Mouse (Mus musculus) heart, embryonic 16.5 days (tissue): ENCODE measurements around the gene Snd1. TPM values are rescaled to one million over a fixed set of nuclear protein-coding genes. Genes with fewer than 3 reads are reported as not detected.

ENCODE experiments used
- ATAC-seq: fragments of 200-750 bp; cut with Nextera tagmentation; replicated peaks from 2 replicates; pipeline ENCODE4 v1.8.0; 2017; ENCODE audit warnings: moderate number of reproducible peaks; ENCODE audit not compliant: insufficient read depth, low FRiP score; ENCODE audit errors: extremely low read depth
- H3K27ac ChIP-seq: fragments of 300-500 bp; sonication (generic); 2 replicates; pipeline ENCODE4 v1.5.1; 2014; ENCODE audit warnings: mild to moderate bottlenecking, low read length, control low read depth, moderate library complexity
- H3K27me3 ChIP-seq: fragments of 300-500 bp; sonication (generic); 2 replicates; pipeline ENCODE4 v1.6.1; 2014; ENCODE audit warnings: low read length, mixed read lengths; ENCODE audit not compliant: control insufficient read depth, insufficient read depth
- H3K36me3 ChIP-seq: fragments of 300-500 bp; sonication (generic); 2 replicates; pipeline ENCODE4 v1.6.1; 2014; ENCODE audit not compliant: control insufficient read depth, insufficient read depth
- H3K4me1 ChIP-seq: fragments of 300-500 bp; sonication (generic); 2 replicates; pipeline ENCODE4 v1.6.1; 2014; ENCODE audit warnings: low read length, mixed read lengths; ENCODE audit not compliant: control insufficient read depth, insufficient read depth
- H3K4me2 ChIP-seq: fragments of 300-500 bp; sonication (generic); 2 replicates; pipeline ENCODE4 v1.6.1; 2014; ENCODE audit warnings: low read depth, mild to moderate bottlenecking, control low read depth, low read length
- H3K4me3 ChIP-seq: fragments of 300-500 bp; sonication (generic); 2 replicates; pipeline ENCODE4 v1.5.1; 2014; ENCODE audit warnings: mild to moderate bottlenecking, control low read depth, low read length
- H3K9ac ChIP-seq: fragments of 300-500 bp; sonication (generic); 2 replicates; pipeline ENCODE4 v1.6.1; 2014; ENCODE audit warnings: low read length, control low read depth
- H3K9me3 ChIP-seq: fragments of 300-500 bp; sonication (generic); replicated peaks from 2 replicates; pipeline ENCODE4 v1.6.1; 2016; ENCODE audit warnings: low read length; ENCODE audit not compliant: control insufficient read depth
- WGBS: fragments of 180-500 bp; shearing (Covaris S2); extraction: QIAGEN DNeasy Blood & Tissue Kit; methylation state at CpG from one replicate; pipeline ENCODE4 v1.1.7; 2014; 5-methylcytosine and 5-hydroxymethylcytosine counted together
- polyA plus RNA-seq: library from polyadenylated mRNA; unstranded; fragments of >200 nt; fragmentation: Nextera tagmentation; extraction: Ambion mirVana; gene quantifications from 2 replicates; pipeline ENCODE4 v1.2.1, GENCODE M21; 2015

The Snd1 gene
- polyA plus RNA-seq, 1 experiment from 2014 or later = 81.8 TPM

GRCm38 (mm10) chr6:28862304-28862703 is 387.4 kb downstream of the Snd1 start:
- H3K4me1 ChIP-seq = peaks cover 13% of the 10 kb centered on the region
- 47% methylated on average over 8 of the region's 8 CpGs for WGBS
- H3K36me3 ChIP-seq = no peaks in the 10 kb centered on the region
- no peak overlapping the region for H3K4me2 ChIP-seq
- H3K9me3 ChIP-seq = no peaks in the 10 kb centered on the region
- no peaks in the 10 kb centered on the region for H3K27me3 ChIP-seq
- no peak overlapping the region for H3K9ac ChIP-seq
- ATAC-seq = no peak
- no peak overlapping the region for H3K4me3 ChIP-seq
- no peak overlapping the region for H3K27ac ChIP-seq

DNA sequence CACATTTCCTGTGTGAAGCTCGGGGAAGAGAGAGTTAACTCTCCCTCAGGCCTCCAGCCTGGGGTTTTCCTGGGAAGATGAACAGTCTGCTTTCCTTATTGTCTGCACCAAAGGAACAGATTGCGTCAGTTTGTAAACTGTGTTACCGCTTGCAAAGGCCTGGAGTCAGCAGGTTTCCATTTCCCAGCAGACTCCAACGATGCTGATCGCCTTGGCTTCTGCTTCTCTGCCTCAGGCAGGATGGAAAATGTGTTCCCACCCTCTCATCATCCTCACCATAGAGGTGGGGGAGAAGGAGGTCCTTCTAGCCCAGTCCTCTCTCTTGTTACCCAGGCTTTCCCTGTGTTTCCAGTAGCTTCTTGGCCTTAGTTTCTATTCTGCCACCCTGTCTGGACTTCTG is 389.7 kb downstream of the Snd1 start:
- Histone ChIP-seq H3K9me3 (no peaks in the 10 kb centered on the region), H3K4me3 (no peak overlapping the region), H3K27ac (no peak overlapping the region), H3K4me1 (peaks cover 10% of the 10 kb centered on the region), H3K9ac (no peak overlapping the region), H3K27me3 (no peaks in the 10 kb centered on the region), H3K36me3 (no peaks in the 10 kb centered on the region), H3K4me2 (no peak overlapping the region)
- 51% methylated on average over 5 of the region's 5 CpGs for WGBS
- no peak for ATAC-seq

DNA sequence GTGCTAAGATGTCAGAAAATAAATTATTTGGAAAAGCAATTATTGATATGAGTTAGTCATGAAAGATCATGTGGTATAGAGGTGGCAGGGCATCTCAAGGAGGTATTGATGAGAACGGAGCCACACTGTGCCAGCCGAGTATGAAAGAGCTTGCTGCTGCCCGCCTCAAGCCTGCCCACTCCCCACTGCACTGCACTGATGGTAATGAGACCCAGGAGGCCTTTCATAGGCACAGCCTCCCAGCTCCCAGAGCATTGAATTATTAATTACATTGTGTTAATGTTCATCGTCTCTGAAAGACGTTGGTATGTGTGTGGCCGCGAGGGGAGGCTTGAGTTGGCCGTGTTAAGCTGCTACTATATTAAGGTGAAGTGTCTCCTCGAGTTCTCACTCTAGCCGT is 390.2 kb downstream of the Snd1 start:
- H3K27ac ChIP-seq = no peak overlapping the region
- no peak overlapping the region for H3K4me2 ChIP-seq
- H3K4me1 ChIP-seq = peaks cover 10% of the 10 kb centered on the region
- H3K9me3 ChIP-seq = no peaks in the 10 kb centered on the region
- no peak for ATAC-seq
- H3K36me3 ChIP-seq = no peaks in the 10 kb centered on the region
- H3K9ac ChIP-seq = no peak overlapping the region
- 72% methylated on average over 10 of the region's 10 CpGs for WGBS
- H3K27me3 ChIP-seq = no peaks in the 10 kb centered on the region
- H3K4me3 ChIP-seq = no peak overlapping the region

DNA sequence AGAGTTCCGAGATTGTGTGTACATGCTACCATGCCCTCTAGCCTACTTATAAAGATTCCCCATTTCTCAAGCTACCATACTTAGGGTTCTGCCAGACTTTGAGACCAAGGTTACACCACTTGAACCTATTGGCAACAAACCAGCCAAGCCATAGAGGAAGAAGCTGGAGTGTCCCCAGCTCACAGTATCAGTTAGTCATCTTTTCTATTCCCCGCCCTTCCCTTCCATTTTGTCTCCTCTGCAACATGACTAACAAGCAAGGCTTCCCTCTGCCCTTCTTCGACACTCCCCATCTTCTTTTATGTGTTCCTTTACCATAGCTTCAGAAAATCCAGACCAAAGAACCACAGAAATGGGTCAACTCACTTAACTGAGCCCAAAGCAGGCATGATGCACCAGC is 391.3 kb downstream of the Snd1 start:
- WGBS = 93% methylated on average over 3 of the region's 3 CpGs
- no peak overlapping the region for H3K9ac ChIP-seq
- ATAC-seq = no peak

GRCm38 (mm10) chr6:28867516-28868251 is 392.7 kb downstream of the Snd1 start:
- H3K36me3 ChIP-seq = no peaks in the 10 kb centered on the region
- WGBS = 23% methylated on average over 2 of the region's 2 CpGs
- H3K4me1 ChIP-seq = peaks cover 10% of the 10 kb centered on the region
- no peak overlapping the region for H3K4me2 ChIP-seq
- H3K27me3 ChIP-seq = no peaks in the 10 kb centered on the region
- no peak overlapping the region for H3K9ac ChIP-seq
- no peak overlapping the region for H3K27ac ChIP-seq
- no peaks in the 10 kb centered on the region for H3K9me3 ChIP-seq
- ATAC-seq = 0 out of 2 replicates have a peak, but pooled peaks have one; percentile 53
- H3K4me3 ChIP-seq = no peak overlapping the region

More for the DNA sequence above, 391.3 kb downstream of the Snd1 start:
- no peak overlapping the region for H3K4me3 ChIP-seq
- H3K36me3 ChIP-seq = no peaks in the 10 kb centered on the region
- peaks cover 10% of the 10 kb centered on the region for H3K4me1 ChIP-seq
- no peak overlapping the region for H3K4me2 ChIP-seq
- no peak overlapping the region for H3K27ac ChIP-seq
- H3K9me3 ChIP-seq = no peaks in the 10 kb centered on the region
- no peaks in the 10 kb centered on the region for H3K27me3 ChIP-seq

- Histone ChIP-seq H3K9ac (no peak overlapping the region), H3K4me3 (no peak overlapping the region), H3K27ac (no peak overlapping the region), H3K4me1 (peaks cover 10% of the 10 kb centered on the region), H3K36me3 (peaks cover 8% of the 10 kb centered on the region; the same call in 1 of the 2 replicates), H3K4me2 (no peak overlapping the region), H3K27me3 (no peaks in the 10 kb centered on the region), H3K9me3 (no peaks in the 10 kb centered on the region)
- no peak for ATAC-seq
- 74% methylated on average over 5 of the region's 5 CpGs for WGBS
Measured at GRCm38 (mm10) chr6:28871725-28872420, 396.9 kb downstream of the Snd1 start.

DNA sequence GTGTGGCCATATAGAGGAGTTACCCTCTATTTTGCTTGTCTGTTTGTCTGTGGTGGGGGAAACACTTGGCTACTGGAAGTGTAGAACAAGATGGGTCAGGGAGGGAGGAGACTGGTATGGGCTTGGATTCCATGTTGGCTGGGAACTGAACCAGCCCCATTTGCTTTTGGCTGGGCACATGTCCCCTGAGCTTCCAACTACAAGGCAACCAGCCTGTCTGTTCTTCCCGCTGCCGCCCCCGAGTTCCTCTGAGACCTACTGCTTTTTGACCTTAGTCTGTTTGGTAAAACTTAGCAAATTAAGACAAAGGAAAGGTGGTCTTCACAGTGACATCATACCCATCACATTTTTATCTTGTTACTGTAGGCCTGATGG is 397.5 kb downstream of the Snd1 start:
- H3K4me3 ChIP-seq = no peak overlapping the region
- no peak overlapping the region for H3K9ac ChIP-seq
- H3K4me2 ChIP-seq = no peak overlapping the region
- H3K36me3 ChIP-seq = peaks cover 8% of the 10 kb centered on the region; the same call in 1 of the 2 replicates
- no peak for ATAC-seq
- no peak overlapping the region for H3K27ac ChIP-seq
- no peaks in the 10 kb centered on the region for H3K27me3 ChIP-seq
- 92% methylated on average over 3 of the region's 3 CpGs for WGBS
- H3K4me1 ChIP-seq = peaks cover 5% of the 10 kb centered on the region
- no peaks in the 10 kb centered on the region for H3K9me3 ChIP-seq

DNA sequence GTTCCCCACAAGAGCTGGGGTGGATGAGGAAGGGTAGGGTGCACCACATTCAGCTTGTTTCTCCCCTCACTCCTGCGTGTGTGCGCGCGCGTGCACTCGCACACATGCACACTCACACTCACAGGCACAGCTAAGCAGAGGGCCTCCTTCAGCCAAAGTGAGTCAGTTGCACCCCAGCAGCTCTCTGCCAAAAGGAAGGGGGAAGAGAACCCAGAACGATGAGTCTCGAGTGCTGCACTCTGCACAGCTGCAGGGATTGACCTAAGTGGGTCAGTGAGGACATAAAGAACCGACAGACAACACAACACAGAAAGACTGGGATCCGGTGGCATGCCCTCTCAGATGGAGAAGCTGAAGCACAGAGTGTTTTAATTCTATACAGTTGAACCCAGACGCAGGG is 399.1 kb downstream of the Snd1 start:
- no peak overlapping the region for H3K4me3 ChIP-seq
- no peak overlapping the region for H3K27ac ChIP-seq
- ATAC-seq = no peak
- peaks cover 11% of the 10 kb centered on the region for H3K4me1 ChIP-seq
- H3K9me3 ChIP-seq = no peaks in the 10 kb centered on the region
- 78% methylated on average over 11 of the region's 11 CpGs for WGBS
- no peaks in the 10 kb centered on the region for H3K27me3 ChIP-seq
- no peak overlapping the region for H3K9ac ChIP-seq
- H3K4me2 ChIP-seq = no peak overlapping the region
- peaks cover 8% of the 10 kb centered on the region; the same call in 1 of the 2 replicates for H3K36me3 ChIP-seq

- Histone ChIP-seq H3K27me3 (no peaks in the 10 kb centered on the region), H3K4me2 (no peak overlapping the region), H3K4me1 (peaks cover 15% of the 10 kb centered on the region), H3K9ac (no peak overlapping the region), H3K4me3 (no peak overlapping the region), H3K27ac (no peak overlapping the region), H3K36me3 (peaks cover 8% of the 10 kb centered on the region; the same call in 1 of the 2 replicates), H3K9me3 (no peaks in the 10 kb centered on the region)
- no peak for ATAC-seq
- WGBS = 88% methylated on average over 5 of the region's 5 CpGs
Measured at GRCm38 (mm10) chr6:28874759-28875158, 399.8 kb downstream of the Snd1 start.
